ENCODE assay signal across 17 mouse cellular contexts in genomic region chr5:53361295-53361694, GRCm38 (mm10).
"Had no signal": no experiment of that assay in that cellular context is flagged by ENCODE, and none has a peak within 500 bp of the region (broad histone marks: within the 10 kb centered on the region; RNA-seq: fewer than 3 reads in every experiment).

No protein-coding gene starts in this region.

- H3K9ac ChIP-seq: limb, embryonic 15.5 days; liver, embryonic 12.5 days; lung, embryonic 15.5 days; neural tube, embryonic 13.5 days had no signal

- H3K27me3 ChIP-seq: limb, embryonic 15.5 days; liver, embryonic 12.5 days; lung, embryonic 15.5 days; neural tube, embryonic 13.5 days had no signal

- DNase-seq: kidney, adult 9 months; kidney, postnatal 36 days; lung, postnatal 14 days; right cerebral cortex, postnatal 25 days; thymus, adult 18-20 months; thymus, postnatal 14 days had no signal

- H3K4me3 ChIP-seq: layer of hippocampus, adult 2 months; limb, embryonic 15.5 days; liver, embryonic 12.5 days; lung, embryonic 15.5 days; megakaryocyte, embryonic 14.5 days; neural tube, embryonic 13.5 days had no signal

- H3K36me3 ChIP-seq: limb, embryonic 15.5 days; liver, embryonic 12.5 days; lung, embryonic 15.5 days; neural tube, embryonic 13.5 days had no signal

- ATAC-seq: intestine, postnatal 0 days; liver, embryonic 12.5 days; midbrain, embryonic 16.5 days had no signal

- H3K27ac ChIP-seq: kidney, postnatal 0 days; layer of hippocampus, adult 2 months; limb, embryonic 15.5 days; liver, embryonic 12.5 days; lung, embryonic 15.5 days; neural tube, embryonic 13.5 days; stomach, postnatal 0 days had no signal

- H3K9me3 ChIP-seq: limb, embryonic 15.5 days; liver, embryonic 12.5 days; lung, embryonic 15.5 days; megakaryocyte, embryonic 14.5 days; neural tube, embryonic 13.5 days had no signal

- H3K4me2 ChIP-seq: limb, embryonic 15.5 days; liver, embryonic 12.5 days; lung, embryonic 15.5 days; midbrain, embryonic 11.5 days; neural tube, embryonic 13.5 days had no signal

- H3K4me1 ChIP-seq: liver, embryonic 12.5 days; lung, embryonic 15.5 days; neural tube, embryonic 13.5 days had no signal
